ENCODE assay signal across 8 mouse cellular contexts in genomic region chr11:69881787-69882670, GRCm38 (mm10). TPM values are rescaled to one million over a fixed set of nuclear protein-coding genes. Genes with fewer than 3 reads are reported as not detected.
DNase-seq lines count a peak whose midpoint lies in the region; ATAC-seq and TF ChIP-seq lines count a peak whose summit lies in the region.
"Had no signal": no experiment of that assay in that cellular context is flagged by ENCODE, and none has a peak within 500 bp of the region (broad histone marks: within the 10 kb centered on the region; RNA-seq: fewer than 3 reads in every experiment).

No protein-coding gene starts in this region.

- no peaks in the 10 kb centered on the region for H3K27me3 ChIP-seq in lung, embryonic 16.5 days (ENCODE audit: control insufficient read depth, insufficient read depth, low read depth, low read length)
- peaks cover 39% of the 10 kb centered on the region for H3K27me3 ChIP-seq in forebrain, embryonic 13.5 days
- no peaks in the 10 kb centered on the region for H3K27me3 ChIP-seq in limb, embryonic 11.5 days (ENCODE audit: control insufficient read depth, insufficient read depth, low read length)
- no peaks in the 10 kb centered on the region for H3K27me3 ChIP-seq in small intestine, adult 2 months (ENCODE audit: control insufficient read depth, insufficient read depth, low read length)

- peak overlapping the region; percentile 76 for H3K9ac ChIP-seq in lung, embryonic 16.5 days (ENCODE audit: low read length)
- no peak overlapping the region for H3K9ac ChIP-seq in forebrain, embryonic 13.5 days
- peak overlapping the region; percentile 32 for H3K9ac ChIP-seq in limb, embryonic 11.5 days (ENCODE audit: low read length)

- 52% methylated on average over 21 of the region's 21 CpGs for WGBS in lung, embryonic 16.5 days
- WGBS in forebrain, embryonic 13.5 days, result 56% methylated on average over 21 of the region's 21 CpGs
- WGBS in limb, embryonic 11.5 days, result 62% methylated on average over 21 of the region's 21 CpGs
- 61% methylated on average over 21 of the region's 21 CpGs for WGBS in small intestine, adult 2 months

- TF ChIP-seq POLR2A in small intestine, adult 2 months (IDR thresholded peaks at IDR 0.05; ENCODE audit: low read depth, low read length), result no peak

- no peak for DNase-seq in lung, postnatal 36 days
- no peak for DNase-seq in limb, embryonic 11.5 days (ENCODE audit: low spot score)
- DNase-seq in right cerebral cortex, adult 18-20 months, result no peak
- no peak for DNase-seq in cerebellum, postnatal 36 days
- DNase-seq: cerebellum, adult 9-10 months had no signal

- TF ChIP-seq CTCF in small intestine, adult 2 months (IDR thresholded peaks at IDR 0.05; ENCODE audit: extremely low read depth, insufficient read length, insufficient replicate concordance, low read depth, low read length), result no peak

- H3K4me3 ChIP-seq in lung, embryonic 16.5 days (ENCODE audit: low read length), result peak overlapping the region; percentile 62
- peak overlapping the region; percentile 43 for H3K4me3 ChIP-seq in forebrain, embryonic 13.5 days
- peak overlapping the region; percentile 38 for H3K4me3 ChIP-seq in limb, embryonic 11.5 days (ENCODE audit: low read depth, low read length)
- H3K4me3 ChIP-seq in small intestine, adult 2 months (ENCODE audit: low read depth, low read length), result peak overlapping the region; percentile 68

- no peaks in the 10 kb centered on the region for H3K9me3 ChIP-seq in lung, embryonic 16.5 days (ENCODE audit: control insufficient read depth, low read length)
- no peaks in the 10 kb centered on the region for H3K9me3 ChIP-seq in forebrain, embryonic 13.5 days (replicated peaks)
- no peaks in the 10 kb centered on the region for H3K9me3 ChIP-seq in limb, embryonic 11.5 days (ENCODE audit: control insufficient read depth, low read length)

- H3K4me2 ChIP-seq in lung, embryonic 16.5 days (ENCODE audit: low read depth, low read length), result peak overlapping the region; percentile 87
- peak overlapping the region; percentile 67 for H3K4me2 ChIP-seq in forebrain, embryonic 13.5 days
- H3K4me2 ChIP-seq in limb, embryonic 11.5 days (ENCODE audit: low read depth, severe bottlenecking), result peak overlapping the region; percentile 83

- H3K27ac ChIP-seq in lung, embryonic 16.5 days (ENCODE audit: low read length), result peak overlapping the region; percentile 95
- H3K27ac ChIP-seq in forebrain, embryonic 13.5 days, result no peak overlapping the region
- H3K27ac ChIP-seq in limb, embryonic 11.5 days (replicated peaks; ENCODE audit: low read depth, low read length), result no peak overlapping the region
- peak overlapping the region; percentile 75 for H3K27ac ChIP-seq in small intestine, adult 2 months (ENCODE audit: insufficient read depth, low read depth, low read length)

- H3K4me1 ChIP-seq in lung, embryonic 16.5 days (replicated peaks; ENCODE audit: control insufficient read depth, insufficient read depth, low read length), result peaks cover 38% of the 10 kb centered on the region
- peaks cover 25% of the 10 kb centered on the region for H3K4me1 ChIP-seq in forebrain, embryonic 13.5 days
- peaks cover 12% of the 10 kb centered on the region for H3K4me1 ChIP-seq in limb, embryonic 11.5 days (ENCODE audit: control insufficient read depth, insufficient read depth, low read length)
- H3K4me1 ChIP-seq in small intestine, adult 2 months (ENCODE audit: control insufficient read depth, insufficient read depth, insufficient read length, low read length), result peaks cover 10% of the 10 kb centered on the region

- ATAC-seq in lung, embryonic 16.5 days (ENCODE audit: low read depth), result no peak
- ATAC-seq in forebrain, embryonic 13.5 days, result no peak
- ATAC-seq in limb, embryonic 11.5 days (ENCODE audit: insufficient number of reproducible peaks, low FRiP score, low TSS enrichment, low read depth), result no peak

- H3K36me3 ChIP-seq in lung, embryonic 16.5 days (ENCODE audit: control insufficient read depth, insufficient read depth, low read length), result no peaks in the 10 kb centered on the region
- H3K36me3 ChIP-seq in forebrain, embryonic 13.5 days (ENCODE audit: poor library complexity, severe bottlenecking), result no peaks in the 10 kb centered on the region
- no peaks in the 10 kb centered on the region for H3K36me3 ChIP-seq in limb, embryonic 11.5 days (ENCODE audit: control insufficient read depth, insufficient read depth, low read length)
- H3K36me3 ChIP-seq in small intestine, adult 2 months (ENCODE audit: control insufficient read depth, insufficient read depth, low read length), result no peaks in the 10 kb centered on the region

RNA-seq across cellular contexts. Expression of gene Kctd11, which starts 0.8 kb away (rescaled TPM):
- 10.9 and 11.4 TPM in 2 replicates for polyA plus RNA-seq in lung, embryonic 16.5 days (2015; fragmentation: Nextera tagmentation; extraction: Ambion mirVana)
- polyA plus RNA-seq in forebrain, embryonic 13.5 days (2015; fragmentation: Nextera tagmentation; extraction: Ambion mirVana), result 1.3 and 1.4 TPM in 2 replicates
- 3.7 and 4.3 TPM in 2 replicates for polyA plus RNA-seq in limb, embryonic 11.5 days (2014; fragmentation: Nextera tagmentation; extraction: Ambion mirVana)
- 1.6 and 2.8 TPM in 2 replicates for polyA plus RNA-seq in small intestine, adult 2 months (2012; rRNA removed)

RNA-seq across cellular contexts. Expression of gene Tmem95, which starts 4.2 kb away (rescaled TPM):
- polyA plus RNA-seq in lung, embryonic 16.5 days (2015; fragmentation: Nextera tagmentation; extraction: Ambion mirVana), result not detected in 2 replicates
- not detected in 2 replicates for polyA plus RNA-seq in forebrain, embryonic 13.5 days (2015; fragmentation: Nextera tagmentation; extraction: Ambion mirVana)
- not detected in 2 replicates for polyA plus RNA-seq in limb, embryonic 11.5 days (2014; fragmentation: Nextera tagmentation; extraction: Ambion mirVana)
- not detected in 2 replicates for polyA plus RNA-seq in small intestine, adult 2 months (2012; rRNA removed)

RNA-seq across cellular contexts. Expression of gene Acap1, which starts 13.3 kb away (rescaled TPM):
- polyA plus RNA-seq in lung, embryonic 16.5 days (2015; fragmentation: Nextera tagmentation; extraction: Ambion mirVana), result 2.1 and 3.8 TPM in 2 replicates
- 0.28 and 0.34 TPM in 2 replicates for polyA plus RNA-seq in forebrain, embryonic 13.5 days (2015; fragmentation: Nextera tagmentation; extraction: Ambion mirVana)
- polyA plus RNA-seq in limb, embryonic 11.5 days (2014; fragmentation: Nextera tagmentation; extraction: Ambion mirVana), result 0.72 and 0.78 TPM in 2 replicates
- 7.3 and 11.6 TPM in 2 replicates for polyA plus RNA-seq in small intestine, adult 2 months (2012; rRNA removed)

RNA-seq across cellular contexts. Expression of gene 2810408A11Rik, which starts 18.8 kb away (rescaled TPM):
- 7.9 and 8.6 TPM in 2 replicates for polyA plus RNA-seq in lung, embryonic 16.5 days (2015; fragmentation: Nextera tagmentation; extraction: Ambion mirVana)
- polyA plus RNA-seq in forebrain, embryonic 13.5 days (2015; fragmentation: Nextera tagmentation; extraction: Ambion mirVana), result 19.1 and 20.3 TPM in 2 replicates
- polyA plus RNA-seq in limb, embryonic 11.5 days (2014; fragmentation: Nextera tagmentation; extraction: Ambion mirVana), result 24.8 and 26.5 TPM in 2 replicates
- 1.8 and 2.6 TPM in 2 replicates for polyA plus RNA-seq in small intestine, adult 2 months (2012; rRNA removed)

RNA-seq across cellular contexts. Expression of gene Neurl4, which starts 18.8 kb away (rescaled TPM):
- polyA plus RNA-seq in lung, embryonic 16.5 days (2015; fragmentation: Nextera tagmentation; extraction: Ambion mirVana), result 5.7 and 6.4 TPM in 2 replicates
- 15.5 and 20.2 TPM in 2 replicates for polyA plus RNA-seq in forebrain, embryonic 13.5 days (2015; fragmentation: Nextera tagmentation; extraction: Ambion mirVana)
- polyA plus RNA-seq in limb, embryonic 11.5 days (2014; fragmentation: Nextera tagmentation; extraction: Ambion mirVana), result 15.3 and 15.5 TPM in 2 replicates
- polyA plus RNA-seq in small intestine, adult 2 months (2012; rRNA removed), result 17.3 and 23.9 TPM in 2 replicates

Comparison
In these comparisons a context has a peak if more than half of its experiments do, and no peak if none do; other contexts are left out.
1. H3K27ac ChIP-seq: peak in lung, embryonic 16.5 days (single experiment) and small intestine, adult 2 months (single experiment); none in forebrain, embryonic 13.5 days (single experiment) and limb, embryonic 11.5 days (single experiment).
2. Peak in every context shown above with its lines, with median percentiles within 50 percentile points of each other: H3K4me2 ChIP-seq and H3K4me3 ChIP-seq.